ENCODE assay signal across 14 mouse cellular contexts in the genomic region with DNA sequence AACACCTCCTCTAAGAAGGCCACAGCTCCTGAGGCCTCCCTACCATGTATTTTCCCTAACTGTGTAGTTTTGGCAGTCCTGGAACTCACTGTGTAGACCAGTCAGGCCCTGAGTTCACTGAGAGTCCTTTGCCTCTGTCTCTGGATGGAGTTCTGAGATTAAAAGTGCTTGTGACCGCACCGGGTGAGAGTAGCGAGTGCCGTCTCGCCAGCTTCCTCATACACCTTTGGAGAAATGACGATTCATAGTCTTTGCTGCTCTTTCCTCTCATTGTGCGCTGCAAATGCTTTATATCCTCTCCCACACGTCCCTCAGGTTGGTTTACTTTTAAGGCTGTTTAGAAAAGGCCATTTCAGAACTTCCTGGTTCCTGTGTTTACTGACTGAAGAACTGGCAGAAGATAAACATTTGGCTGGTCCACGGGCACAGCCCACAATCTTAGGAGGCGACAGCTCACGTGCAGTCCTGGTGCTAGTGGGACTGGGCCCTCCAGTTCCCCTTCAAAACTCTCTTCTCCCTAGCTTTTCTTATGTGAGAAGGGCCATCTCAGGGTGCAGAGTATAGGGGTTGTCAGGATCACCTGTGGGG. TPM values are rescaled to one million over a fixed set of nuclear protein-coding genes. Genes with fewer than 3 reads are reported as not detected.
DNase-seq lines count a peak whose midpoint lies in the region; ATAC-seq lines count a peak whose summit lies in the region.
"Had no signal": no experiment of that assay in that cellular context is flagged by ENCODE, and none has a peak within 500 bp of the region (broad histone marks: within the 10 kb centered on the region; RNA-seq: fewer than 3 reads in every experiment).

No protein-coding gene starts in this region.

- no peak for DNase-seq in cerebellum, postnatal 36 days
- DNase-seq in urinary bladder, postnatal 14 days (ENCODE audit: low spot score) = peak; percentile 31
- no peak for DNase-seq in urinary bladder, adult 2 months (ENCODE audit: low spot score)
- peak; percentile 78 for DNase-seq in lung, postnatal 36 days
- DNase-seq in adrenal gland, postnatal 4 days (ENCODE audit: low spot score in 2 of 2) = no peak
- no peak for DNase-seq in Muller cell, postnatal 12 days (ENCODE audit: inconsistent ontology term)
- DNase-seq: cerebellum, adult 9-10 months; gastrocnemius, postnatal 14 days; kidney, postnatal 14 days; layer of hippocampus, postnatal 36 days; thymus, adult 18-20 months had no signal

- 0 out of 2 replicates have a peak, but pooled peaks have one; percentile 26 for ATAC-seq in cerebellum, adult (ENCODE audit: insufficient number of reproducible peaks, low FRiP score, low TSS enrichment)
- ATAC-seq in activated CD4-positive, CD25-positive, alpha-beta regulatory T cell, adult 4 months = no peak
- ATAC-seq: midbrain, embryonic 15.5 days had no signal

RNA-seq across cellular contexts. Expression of gene Aplnr, which starts 30.5 kb away (rescaled TPM):
- 7.3 and 9.6 TPM in 2 replicates for polyA plus RNA-seq in urinary bladder, adult 2 months (2012; rRNA removed)
- 10 to 100 TPM; 94.0 to 99.4 TPM for total RNA-seq in adrenal gland, postnatal 4 days (2021)
- polyA plus RNA-seq in activated CD4-positive, CD25-positive, alpha-beta regulatory T cell, adult 4 months (2017; shearing (Covaris generic)) = not detected

RNA-seq across cellular contexts. Expression of gene Tnks1bp1, which starts 57.7 kb away (rescaled TPM):
- polyA plus RNA-seq in urinary bladder, adult 2 months (2012; rRNA removed) = 53.7 and 71.5 TPM in 2 replicates
- total RNA-seq in adrenal gland, postnatal 4 days (2021) = 100 to 1,000 TPM; 138 to 142 TPM
- polyA plus RNA-seq in activated CD4-positive, CD25-positive, alpha-beta regulatory T cell, adult 4 months (2017; shearing (Covaris generic)) = 1 to 10 TPM; 3.9 to 6.3 TPM

Comparison
In these comparisons a context has a peak if more than half of its experiments do, and no peak if none do; other contexts are left out.
1. DNase-seq: peak in urinary bladder, postnatal 14 days (single experiment) and lung, postnatal 36 days (single experiment); none in cerebellum, postnatal 36 days (0 of 2), urinary bladder, adult 2 months (single experiment), adrenal gland, postnatal 4 days (0 of 2) and Muller cell, postnatal 12 days (single experiment).